Mouse (Mus musculus): ENCODE measurements around the gene Btbd16.

- TF ChIP-seq GATA1 (IDR thresholded peaks at IDR 0.05; ENCODE audit: low read length) (no peak), TAL1 (IDR thresholded peaks at IDR 0.05; ENCODE audit: low read length) (no peak)
These were observed 92.8 kb downstream of the Btbd16 start for GRCm38 (mm10) chr7:130866640-130867039.
